9 mouse cellular contexts compared by ENCODE assay signal in the genomic region with DNA sequence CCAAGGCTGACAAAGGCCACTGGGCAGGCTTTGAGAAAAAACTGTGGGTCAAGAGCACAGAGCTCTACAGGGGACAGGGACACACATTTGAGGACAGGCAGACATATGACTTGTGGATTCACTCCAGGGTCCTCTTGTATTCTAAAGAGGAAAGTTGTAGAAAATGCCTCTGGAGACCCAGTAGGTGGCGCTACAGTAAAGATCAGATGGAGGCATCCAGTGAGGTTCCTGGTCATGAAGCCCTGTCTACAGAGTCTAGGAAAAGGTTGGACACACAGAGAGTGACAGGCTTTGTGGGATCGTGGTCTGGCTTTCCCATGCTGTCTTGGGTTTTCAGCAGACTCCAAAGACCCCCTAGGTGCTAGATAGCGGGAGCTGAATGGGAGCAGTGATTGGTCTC.
DNase-seq lines count a peak whose midpoint lies in the region; ATAC-seq and TF ChIP-seq lines count a peak whose summit lies in the region.
"Had no signal": no experiment of that assay in that cellular context is flagged by ENCODE, and none has a peak within 500 bp of the region (broad histone marks: within the 10 kb centered on the region; RNA-seq: fewer than 3 reads in every experiment).

No protein-coding gene starts in this region.

- no peaks in the 10 kb centered on the region for H3K27me3 ChIP-seq in hindbrain, embryonic 14.5 days (ENCODE audit: control insufficient read depth, insufficient read depth, low read length)
- H3K27me3 ChIP-seq in hindbrain, embryonic 16.5 days (replicated peaks; ENCODE audit: control insufficient read depth, insufficient read depth, low read length): no peaks in the 10 kb centered on the region
- H3K27me3 ChIP-seq in testis, adult 2 months (ENCODE audit: control insufficient read depth, insufficient read depth, low read length): no peaks in the 10 kb centered on the region
- H3K27me3 ChIP-seq in splenic B cell, adult 2 months (ENCODE audit: control insufficient read depth, insufficient read depth, low read length, poor library complexity, severe bottlenecking): no peaks in the 10 kb centered on the region
- H3K27me3 ChIP-seq in liver, embryonic 11.5 days (replicated peaks; ENCODE audit: control insufficient read depth, insufficient read depth, low read length): no peaks in the 10 kb centered on the region

- WGBS in hindbrain, embryonic 14.5 days: 41% methylated on average over 3 of the region's 3 CpGs
- WGBS in hindbrain, embryonic 16.5 days: 32% methylated on average over 3 of the region's 3 CpGs
- 38% methylated on average over 3 of the region's 3 CpGs for WGBS in liver, embryonic 11.5 days

- no peak overlapping the region for H3K9ac ChIP-seq in hindbrain, embryonic 14.5 days
- H3K9ac ChIP-seq in hindbrain, embryonic 16.5 days (ENCODE audit: low read depth, low read length): no peak overlapping the region
- no peak overlapping the region for H3K9ac ChIP-seq in liver, embryonic 11.5 days (ENCODE audit: low read depth, low read length)

- no peak for ATAC-seq in hindbrain, embryonic 14.5 days (ENCODE audit: low FRiP score)
- no peak for ATAC-seq in hindbrain, embryonic 16.5 days
- no peak for ATAC-seq in liver, embryonic 11.5 days (replicated peaks; ENCODE audit: low FRiP score)

- no peaks in the 10 kb centered on the region for H3K9me3 ChIP-seq in hindbrain, embryonic 14.5 days (ENCODE audit: control insufficient read depth, low read length)
- H3K9me3 ChIP-seq in hindbrain, embryonic 16.5 days (ENCODE audit: control insufficient read depth, low read length): no peaks in the 10 kb centered on the region
- no peaks in the 10 kb centered on the region for H3K9me3 ChIP-seq in liver, embryonic 11.5 days (ENCODE audit: control insufficient read depth, low read length)
- H3K9me3 ChIP-seq: megakaryocyte, embryonic 14.5 days had no signal

- TF ChIP-seq POLR2A in testis, adult 2 months (IDR thresholded peaks at IDR 0.05; ENCODE audit: control insufficient read depth, low read depth, low read length): no peak

- no peak overlapping the region for H3K27ac ChIP-seq in hindbrain, embryonic 14.5 days
- H3K27ac ChIP-seq in hindbrain, embryonic 16.5 days (ENCODE audit: low read depth, low read length): no peak overlapping the region
- no peak overlapping the region for H3K27ac ChIP-seq in testis, adult 2 months (ENCODE audit: control insufficient read depth, insufficient read depth, low read depth, low read length)
- no peak overlapping the region for H3K27ac ChIP-seq in liver, embryonic 11.5 days (ENCODE audit: low read depth, low read length)

- peaks cover 13% of the 10 kb centered on the region for H3K4me1 ChIP-seq in hindbrain, embryonic 14.5 days (replicated peaks; ENCODE audit: control insufficient read depth, insufficient read depth, low read length)
- 0 out of 2 replicates have a peak, but pooled peaks cover 2% of the 10 kb centered on the region for H3K4me1 ChIP-seq in hindbrain, embryonic 16.5 days (ENCODE audit: control insufficient read depth, insufficient read depth, low read depth, low read length)
- no peaks in the 10 kb centered on the region; the same call in 1 of the 2 replicates for H3K4me1 ChIP-seq in testis, adult 2 months (ENCODE audit: control insufficient read depth, insufficient read depth, low read length)
- no peaks in the 10 kb centered on the region for H3K4me1 ChIP-seq in liver, embryonic 11.5 days (replicated peaks; ENCODE audit: control insufficient read depth, insufficient read depth, low read length)
- H3K4me1 ChIP-seq: megakaryocyte, embryonic 14.5 days had no signal

- TF ChIP-seq CTCF in testis, adult 2 months (IDR thresholded peaks at IDR 0.05; ENCODE audit: control insufficient read depth, insufficient read depth, insufficient replicate concordance, low read depth, low read length): peak; percentile 6; the same call in 1 of the 2 replicates

- no peak overlapping the region for H3K4me2 ChIP-seq in hindbrain, embryonic 14.5 days (replicated peaks)
- no peak overlapping the region for H3K4me2 ChIP-seq in hindbrain, embryonic 16.5 days (ENCODE audit: low read length)
- no peak overlapping the region for H3K4me2 ChIP-seq in liver, embryonic 11.5 days

- DNase-seq in hindbrain, embryonic 14.5 days (ENCODE audit: low spot score): peak; percentile 46
- no peak for DNase-seq in testis, postnatal 14 days (ENCODE audit: low spot score)
- peak; percentile 56 to 72 for DNase-seq in cerebellum, postnatal 25 days
- DNase-seq in splenic B cell, adult 2 months (ENCODE audit: low read depth, low spot score): peak; percentile 52
- DNase-seq in frontal cortex, postnatal 25 days (ENCODE audit: low spot score in 2 of 2): no peak
- DNase-seq in liver, embryonic 11.5 days (ENCODE audit: low spot score): no peak

- no peaks in the 10 kb centered on the region for H3K36me3 ChIP-seq in hindbrain, embryonic 14.5 days (replicated peaks; ENCODE audit: control insufficient read depth, insufficient read depth)
- no peaks in the 10 kb centered on the region for H3K36me3 ChIP-seq in hindbrain, embryonic 16.5 days (ENCODE audit: control insufficient read depth, insufficient read depth, low read length)
- no peaks in the 10 kb centered on the region for H3K36me3 ChIP-seq in testis, adult 2 months (ENCODE audit: control insufficient read depth, insufficient read depth, low read length)
- no peaks in the 10 kb centered on the region; the same call in 1 of the 2 replicates for H3K36me3 ChIP-seq in splenic B cell, adult 2 months (ENCODE audit: control insufficient read depth, insufficient read depth, low read length, poor library complexity, severe bottlenecking)
- H3K36me3 ChIP-seq in liver, embryonic 11.5 days (ENCODE audit: control insufficient read depth, insufficient read depth, low read length): no peaks in the 10 kb centered on the region

- H3K4me3 ChIP-seq in hindbrain, embryonic 14.5 days (replicated peaks; ENCODE audit: low read length): no peak overlapping the region
- H3K4me3 ChIP-seq in hindbrain, embryonic 16.5 days (ENCODE audit: low read length): no peak overlapping the region
- no peak overlapping the region for H3K4me3 ChIP-seq in testis, adult 2 months (ENCODE audit: control insufficient read depth, low read depth, low read length)
- H3K4me3 ChIP-seq in liver, embryonic 11.5 days (ENCODE audit: low read depth, low read length): no peak overlapping the region
- H3K4me3 ChIP-seq: megakaryocyte, embryonic 14.5 days had no signal

Comparison
In these comparisons a context has a peak if more than half of its experiments do, and no peak if none do; other contexts are left out.
1. DNase-seq: peak in hindbrain, embryonic 14.5 days (single experiment), cerebellum, postnatal 25 days (2 of 2) and splenic B cell, adult 2 months (single experiment); none in testis, postnatal 14 days (single experiment), frontal cortex, postnatal 25 days (0 of 2) and liver, embryonic 11.5 days (single experiment).